Mouse (Mus musculus) bone marrow macrophage, adult 2 months (primary cell): ENCODE measurements around the gene Rev3l.

Experiments used
- CTCF ChIP-seq: IDR thresholded peaks from 2 replicates; pipeline ENCODE4 v1.5.1; 2012; ENCODE audit warnings: low read depth, mild to moderate bottlenecking, low read length, moderate library complexity
- POLR2A ChIP-seq: IDR thresholded peaks from 2 replicates; pipeline ENCODE4 v1.6.1; 2012; ENCODE audit warnings: mild to moderate bottlenecking, low read depth, low read length, borderline replicate concordance

DNA sequence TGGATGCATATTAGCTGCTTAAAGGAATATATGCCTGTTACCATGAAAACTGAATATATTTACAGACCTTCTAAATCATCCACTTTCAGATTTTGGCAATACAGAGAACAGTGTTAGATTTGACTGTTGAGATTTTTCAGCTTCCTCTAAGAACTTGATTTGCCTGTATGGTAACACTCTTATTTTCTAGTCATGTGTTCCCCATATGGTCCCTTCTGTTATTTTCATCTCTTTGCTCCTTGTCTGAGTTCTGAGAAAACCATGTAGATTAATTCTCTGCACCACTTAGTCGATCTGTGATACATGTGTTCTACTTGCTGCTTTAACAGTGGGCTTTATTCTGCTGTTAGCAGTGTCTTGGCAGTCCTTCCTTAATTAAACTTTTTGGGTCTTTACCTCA, 110.7 kb downstream of the Rev3l start:
- TF ChIP-seq POLR2A (no peak), CTCF (no peak)
